8 mouse cellular contexts compared by ENCODE assay signal in the genomic region with DNA sequence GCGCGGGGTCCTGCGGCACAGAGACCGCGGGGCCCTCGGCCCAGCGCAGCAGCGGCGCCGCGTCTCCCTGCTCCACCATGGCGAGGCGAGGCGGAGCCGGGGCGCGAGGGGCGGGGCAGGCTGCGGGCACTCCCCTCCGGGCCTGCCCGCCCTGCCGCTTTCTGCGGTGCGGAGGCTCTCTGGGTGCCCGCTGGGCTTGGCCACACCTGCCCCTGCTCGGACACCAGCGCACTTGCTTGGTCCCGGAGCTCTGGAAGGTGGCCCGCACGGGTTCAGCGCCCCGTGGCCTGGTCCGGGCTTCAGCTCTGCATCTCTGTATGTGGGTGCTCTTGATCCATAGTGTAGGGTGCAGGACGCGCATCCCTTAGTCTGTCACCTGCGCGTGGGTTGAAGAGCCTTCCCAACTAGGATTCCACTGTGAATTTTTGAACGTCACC. TPM values are rescaled to one million over a fixed set of nuclear protein-coding genes. Genes with fewer than 3 reads are reported as not detected.
DNase-seq lines count a peak whose midpoint lies in the region; ATAC-seq and TF ChIP-seq lines count a peak whose summit lies in the region.

A gene (minus strand): TSS at position 89 of the 437 bp plus-strand sequence.

- no peaks in the 10 kb centered on the region for H3K9me3 ChIP-seq in forebrain, embryonic 13.5 days (replicated peaks)

- intact Hi-C loops in heart, postnatal 10 days (cut with DNase I): no loop called here

- peak within 1 kb of the TSS; percentile 93 for H3K9ac ChIP-seq in forebrain, embryonic 13.5 days

- TF ChIP-seq POLR2A in brain, embryonic 14.5 days (IDR thresholded peaks at IDR 0.05; ENCODE audit: borderline replicate concordance, extremely low read depth, insufficient read depth, insufficient read length, poor library complexity, severe bottlenecking): peak; percentile 95
- TF ChIP-seq POLR2A in lung, adult 2 months (IDR thresholded peaks at IDR 0.05; ENCODE audit: borderline replicate concordance, extremely low read depth, low read depth, low read length): peak; percentile 62; the same call in 1 of the 2 replicates
- TF ChIP-seq POLR2A in olfactory bulb, adult 2 months (IDR thresholded peaks at IDR 0.05; ENCODE audit: insufficient read depth, low read depth, low read length): peak; percentile 64; the same call in 1 of the 2 replicates

- H3K4me2 ChIP-seq in forebrain, embryonic 13.5 days: peak within 1 kb of the TSS; percentile 81

- H3K4me3 ChIP-seq in forebrain, embryonic 13.5 days: peak within 1 kb of the TSS; percentile 83
- peak within 1 kb of the TSS; percentile 92 for H3K4me3 ChIP-seq in lung, adult 2 months (replicated peaks; ENCODE audit: extremely low read depth, low read depth, low read length)
- peak within 1 kb of the TSS; percentile 70 for H3K4me3 ChIP-seq in olfactory bulb, adult 2 months (ENCODE audit: insufficient read depth, low read depth, low read length)

- ATAC-seq in forebrain, embryonic 13.5 days: peak; percentile 88

- no peak for TF ChIP-seq CTCF in brain, embryonic 14.5 days (IDR thresholded peaks at IDR 0.05; ENCODE audit: borderline replicate concordance, extremely low read depth, insufficient read depth, insufficient read length)
- no peak for TF ChIP-seq CTCF in lung, adult 2 months (IDR thresholded peaks at IDR 0.05; ENCODE audit: insufficient read depth, low read length)
- no peak for TF ChIP-seq CTCF in olfactory bulb, adult 2 months (IDR thresholded peaks at IDR 0.05; ENCODE audit: insufficient read depth, low read depth, low read length)

- H3K36me3 ChIP-seq in forebrain, embryonic 13.5 days (ENCODE audit: poor library complexity, severe bottlenecking): no peaks in the 10 kb centered on the region

- DNase-seq in CD4-positive, CD25-positive, alpha-beta regulatory T cell, adult 2 months (ENCODE audit: low read depth, low spot score): peak; percentile 87
- peak; percentile 87 for DNase-seq in brain, embryonic 14.5 days (ENCODE audit: low read depth)
- DNase-seq in heart, postnatal 10 days: peak; percentile 80 to 81
- DNase-seq in layer of hippocampus, adult 18-20 months (ENCODE audit: low spot score in 2 of 2): peak; percentile 69 to 80
- DNase-seq in lung, adult 2 months: peak; percentile 84
- DNase-seq in thymus, adult 18-20 months: peak; percentile 66 to 67

- peaks cover 11% of the 10 kb centered on the region; the same call in 1 of the 2 replicates for H3K27me3 ChIP-seq in forebrain, embryonic 13.5 days

- H3K27ac ChIP-seq in forebrain, embryonic 13.5 days: peak within 1 kb of the TSS; percentile 93
- H3K27ac ChIP-seq in olfactory bulb, adult 2 months (ENCODE audit: insufficient read depth, low read depth, low read length): peak within 1 kb of the TSS; percentile 63

- under 1% methylated on average over 31 of the region's 38 CpGs for WGBS in forebrain, embryonic 13.5 days
- WGBS in lung, adult 2 months: 2% methylated on average over 37 of the region's 38 CpGs
- under 1% methylated on average over 38 of the region's 38 CpGs for WGBS in olfactory bulb, adult 2 months

- peaks cover 39% of the 10 kb centered on the region for H3K4me1 ChIP-seq in forebrain, embryonic 13.5 days
- H3K4me1 ChIP-seq in lung, adult 2 months (ENCODE audit: control insufficient read depth, insufficient read depth, low read length): no peaks in the 10 kb centered on the region
- H3K4me1 ChIP-seq in olfactory bulb, adult 2 months (ENCODE audit: control insufficient read depth, insufficient read depth, low read length): peaks cover 2% of the 10 kb centered on the region; the same call in 1 of the 2 replicates

RNA-seq across cellular contexts. Expression of the gene that starts here (rescaled TPM):
- polyA plus RNA-seq in brain, embryonic 14.5 days (2012; rRNA removed): 17.8 and 26.4 TPM in 2 replicates
- polyA plus RNA-seq in forebrain, embryonic 13.5 days (2015; fragmentation: Nextera tagmentation; extraction: Ambion mirVana): 32.1 and 39.5 TPM in 2 replicates
- 1 to 10 TPM; 3.0 to 4.4 TPM for total RNA-seq in heart, postnatal 10 days (2021)
- 10 to 100 TPM; 48.2 to 49.6 TPM for total RNA-seq in layer of hippocampus, adult 18-20 months (2021)
- polyA plus RNA-seq in lung, adult 2 months (2012; rRNA removed): 4.9 and 5.8 TPM in 2 replicates
- polyA plus RNA-seq in olfactory bulb, adult 2 months (2012; ENCODE audit: insufficient read depth, insufficient read length, low replicate concordance, missing spikeins): 44.9 and 190 TPM in 2 replicates

Comparison
In these comparisons a context has a peak if more than half of its experiments do, and no peak if none do; other contexts are left out.
1. Peak in every context shown above with its lines: DNase-seq, ATAC-seq, H3K4me3 ChIP-seq and H3K27ac ChIP-seq.
2. RNA of the gene that starts here (total RNA-seq): 48.2 to 49.6 TPM in layer of hippocampus, adult 18-20 months; 3.0 to 4.4 TPM in heart, postnatal 10 days; every median in the first group is over 4 times any median in the second.